Mouse (Mus musculus) liver, adult 2 months (tissue): ENCODE measurements around the gene Ret.

Experiments
- CTCF ChIP-seq: fragments of 200-500 bp; IDR thresholded peaks from 2 replicates; pipeline ENCODE4 v1.5.1; 2011; ENCODE audit warnings: low read depth, low read length, control low read depth
- POLR2A ChIP-seq: fragments of 200-500 bp; IDR thresholded peaks from 2 replicates; pipeline ENCODE4 v1.6.1; 2011; ENCODE audit warnings: low read length, control low read depth; ENCODE audit not compliant: insufficient read depth; ENCODE audit errors: extremely low read depth

DNA sequence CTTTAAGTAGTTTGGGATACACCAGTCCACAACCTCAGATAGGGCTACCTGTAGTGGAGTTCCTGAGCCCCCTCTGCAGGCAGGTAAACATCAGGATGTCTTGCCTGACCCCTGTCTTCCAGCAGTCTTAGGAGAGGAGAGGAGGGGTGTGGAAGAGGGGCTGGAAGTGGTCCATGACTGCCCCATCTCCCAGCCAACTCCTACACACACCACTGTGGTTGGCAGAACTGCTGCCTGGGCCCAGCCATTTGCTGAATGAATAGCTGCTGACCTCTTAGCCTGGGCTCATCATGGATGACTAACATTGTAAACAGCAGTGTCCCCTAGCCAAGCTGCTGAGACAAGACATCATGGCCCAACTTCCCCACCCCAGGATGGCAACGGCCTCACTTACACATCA lies 32.0 kb downstream of the Ret start:
- TF ChIP-seq CTCF: no peak
- no peak for TF ChIP-seq POLR2A
